Mouse (Mus musculus) heart, adult 2 months (tissue): Measurements from ENCODE around the gene Btbd9. TPM values are rescaled to one million over a fixed set of nuclear protein-coding genes. Genes with fewer than 3 reads are reported as not detected.
A peak's percentile ranks its signal among the peaks of the same experiment; 100 is the strongest.

ENCODE experiments used
- DNase-seq, 2 experiments: peaks; one replicate each; pipeline ENCODE4 v3.0.0; 2021
- H3K27ac ChIP-seq: fragments of 200-600 bp; 2 replicates; pipeline ENCODE4 v1.8.1; 2022
- H3K27me3 ChIP-seq: fragments of 200-500 bp; 2 replicates; pipeline ENCODE4 v1.6.1; 2012; ENCODE audit warnings: mild to moderate bottlenecking, low read length, inconsistent platforms, mixed read lengths; ENCODE audit not compliant: control insufficient read depth, insufficient read depth
- H3K36me3 ChIP-seq: fragments of 200-500 bp; 2 replicates; pipeline ENCODE4 v1.6.1; 2012; ENCODE audit warnings: low read length, inconsistent platforms; ENCODE audit not compliant: control insufficient read depth, insufficient read depth
- H3K4me1 ChIP-seq: fragments of 200-500 bp; 2 replicates; pipeline ENCODE4 v1.6.1; 2011; ENCODE audit warnings: low read length; ENCODE audit not compliant: control insufficient read depth, insufficient read depth
- H3K4me3 ChIP-seq: fragments of 200-600 bp; 2 replicates; pipeline ENCODE4 v1.8.1; 2022
- H3K79me2 ChIP-seq: fragments of 200-500 bp; replicated peaks from 2 replicates; pipeline ENCODE4 v1.6.1; 2012; ENCODE audit warnings: mild to moderate bottlenecking, inconsistent platforms, low read length, moderate library complexity, mixed read lengths; ENCODE audit not compliant: control insufficient read depth, insufficient read depth
- H3K9ac ChIP-seq: fragments of 200-500 bp; 2 replicates; pipeline ENCODE4 v1.6.1; 2012; ENCODE audit warnings: low read depth, mild to moderate bottlenecking, control low read depth, inconsistent platforms, low read length, mixed read lengths
- CTCF ChIP-seq: fragments of 200-600 bp; IDR thresholded peaks from 2 replicates; pipeline ENCODE4 v1.8.1; 2022; ENCODE audit warnings: antibody characterized with exemption, mild to moderate bottlenecking, moderate library complexity
- EP300 ChIP-seq: fragments of 200-500 bp; IDR thresholded peaks from 2 replicates; pipeline ENCODE4 v1.6.1; 2011; ENCODE audit warnings: low read depth, low read length, control low read depth; ENCODE audit not compliant: insufficient read depth
- POLR2A ChIP-seq: fragments of 200-500 bp; IDR thresholded peaks from 2 replicates; pipeline ENCODE4 v1.6.1; 2011; ENCODE audit warnings: mild to moderate bottlenecking, low read depth, low read length, control low read depth; ENCODE audit not compliant: insufficient read depth
- WGBS: fragments of 180-500 bp; shearing (Covaris S2); methylation state at CpG from one replicate; pipeline ENCODE4 v1.1.7; 2018; 5-methylcytosine and 5-hydroxymethylcytosine counted together
- intact Hi-C: fragments of 180-260 bp; cut with DNase I; formaldehyde crosslinking; loops from one replicate; pipeline ENCODE4 v1.15.1; 2025
- polyA plus RNA-seq: library from polyadenylated mRNA; depleted of rRNA; stranded (reverse); fragments of >200 nt; gene quantifications from 2 replicates; pipeline ENCODE4 v1.2.3, GENCODE M21; 2012
- total RNA-seq, 2 experiments: library from RNA; stranded (reverse); gene quantifications; 2 replicates each; pipeline ENCODE4 v1.2.3; 2021

Btbd9 gene
- total and polyA plus RNA-seq, 3 experiments = 8.1 to 22.0 (median 20.9) TPM

GRCm38 (mm10) chr17:30213371-30213770 is 362.9 kb downstream of the Btbd9 start:
- no peak for DNase-seq
- Histone ChIP-seq H3K9ac (no peak overlapping the region), H3K4me3 (no peak overlapping the region), H3K36me3 (no peaks in the 10 kb centered on the region), H3K79me2 (no peaks in the 10 kb centered on the region), H3K4me1 (peaks cover 5% of the 10 kb centered on the region; the same call in 1 of the 2 replicates), H3K27me3 (no peaks in the 10 kb centered on the region), H3K27ac (no peak overlapping the region)
- no peak for TF ChIP-seq POLR2A
- no peak for TF ChIP-seq CTCF
- no peak for TF ChIP-seq EP300
- intact Hi-C loops = no loop called here
- WGBS = 64% methylated on average over 5 of the region's 5 CpGs

GRCm38 (mm10) chr17:30212647-30213046 is 363.6 kb downstream of the Btbd9 start:
- intact Hi-C loops = no loop called here

GRCm38 (mm10) chr17:30210936-30211335 is 365.4 kb downstream of the Btbd9 start:
- intact Hi-C loops = no loop called here

More at GRCm38 (mm10) chr17:30212647-30213046, 363.6 kb downstream of the Btbd9 start:
- no peak for TF ChIP-seq CTCF
- TF ChIP-seq EP300 = no peak
- TF ChIP-seq POLR2A = no peak
- H3K4me1 ChIP-seq = peaks cover 5% of the 10 kb centered on the region; the same call in 1 of the 2 replicates
- no peak overlapping the region for H3K4me3 ChIP-seq
- no peak for DNase-seq
- 63% methylated on average over 12 of the region's 12 CpGs for WGBS
- H3K36me3 ChIP-seq = no peaks in the 10 kb centered on the region
- no peak overlapping the region for H3K9ac ChIP-seq
- H3K27ac ChIP-seq = no peak overlapping the region
- no peaks in the 10 kb centered on the region for H3K27me3 ChIP-seq
- no peaks in the 10 kb centered on the region for H3K79me2 ChIP-seq

GRCm38 (mm10) chr17:30210262-30210661 is 366.0 kb downstream of the Btbd9 start:
- H3K27ac ChIP-seq = no peak overlapping the region
- intact Hi-C loops = no loop called here
- H3K27me3 ChIP-seq = no peaks in the 10 kb centered on the region
- no peak for DNase-seq
- H3K4me3 ChIP-seq = no peak overlapping the region
- no peak overlapping the region for H3K9ac ChIP-seq
- TF ChIP-seq POLR2A (no peak), EP300 (no peak), CTCF (no peak)
- no peaks in the 10 kb centered on the region for H3K79me2 ChIP-seq
- 83% methylated on average over 8 of the region's 8 CpGs for WGBS
- peaks cover 2% of the 10 kb centered on the region; the same call in 1 of the 2 replicates for H3K4me1 ChIP-seq
- no peaks in the 10 kb centered on the region for H3K36me3 ChIP-seq

More at GRCm38 (mm10) chr17:30210936-30211335, 365.4 kb downstream of the Btbd9 start:
- H3K9ac ChIP-seq = no peak overlapping the region
- no peak overlapping the region for H3K4me3 ChIP-seq
- 80% methylated on average over 6 of the region's 6 CpGs for WGBS
- TF ChIP-seq POLR2A (no peak), CTCF (no peak), EP300 (no peak)
- no peak for DNase-seq
- no peaks in the 10 kb centered on the region for H3K36me3 ChIP-seq
- H3K4me1 ChIP-seq = peaks cover 4% of the 10 kb centered on the region; the same call in 1 of the 2 replicates
- H3K79me2 ChIP-seq = no peaks in the 10 kb centered on the region
- H3K27me3 ChIP-seq = no peaks in the 10 kb centered on the region
- H3K27ac ChIP-seq = no peak overlapping the region

GRCm38 (mm10) chr17:30205062-30205825 is 371.0 kb downstream of the Btbd9 start:
- Histone ChIP-seq H3K79me2 (no peaks in the 10 kb centered on the region; the same call in none of the 2 replicates), H3K27ac (no peak overlapping the region), H3K4me3 (no peak overlapping the region), H3K36me3 (no peaks in the 10 kb centered on the region), H3K4me1 (peaks cover 15% of the 10 kb centered on the region), H3K9ac (no peak overlapping the region), H3K27me3 (no peaks in the 10 kb centered on the region)
- no peak for DNase-seq
- 78% methylated on average over 17 of the region's 17 CpGs for WGBS
- intact Hi-C loops = no loop called here
- TF ChIP-seq POLR2A (no peak), CTCF (no peak), EP300 (no peak)

GRCm38 (mm10) chr17:30200283-30200682 is 376.0 kb downstream of the Btbd9 start:
- Histone ChIP-seq H3K4me1 (peaks cover 48% of the 10 kb centered on the region), H3K36me3 (no peaks in the 10 kb centered on the region), H3K79me2 (no peaks in the 10 kb centered on the region; the same call in none of the 2 replicates), H3K4me3 (no peak overlapping the region), H3K27ac (no peak overlapping the region; the same call in 1 of the 2 replicates), H3K27me3 (no peaks in the 10 kb centered on the region), H3K9ac (no peak overlapping the region)
- 51% methylated on average over 4 of the region's 4 CpGs for WGBS
- intact Hi-C loops = no loop called here
- DNase-seq = peak in 1 of 2 experiments; percentile 41
- TF ChIP-seq POLR2A (no peak), EP300 (no peak), CTCF (no peak)
